Mouse (Mus musculus): Measurements from ENCODE around the gene Gm2696.

The Gm2696 gene

DNA sequence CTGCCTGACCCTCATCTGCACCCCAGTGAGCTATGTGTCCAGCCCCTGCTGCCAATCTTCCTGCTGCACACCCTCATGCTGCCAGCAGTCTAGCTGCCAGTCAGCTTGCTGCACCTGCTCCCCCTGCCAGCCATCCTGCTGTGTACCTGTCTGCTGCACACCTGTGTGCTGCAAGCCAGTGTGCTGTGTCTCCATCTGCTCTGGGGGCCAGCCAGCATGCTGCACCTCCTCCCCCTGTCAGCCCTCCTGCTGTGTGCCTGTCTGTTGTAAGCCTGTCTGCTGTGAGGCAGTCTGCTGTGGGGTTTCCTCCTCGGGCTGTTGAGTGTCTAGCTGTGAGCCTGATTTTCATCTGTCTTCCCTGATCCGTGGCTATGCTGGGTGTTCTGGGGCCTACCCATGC lies 32.5 kb downstream of the Gm2696 start:
- DNase-seq (ENCODE audit: low read depth in 2 of 2, low spot score in 2 of 2) = no peak

DNA sequence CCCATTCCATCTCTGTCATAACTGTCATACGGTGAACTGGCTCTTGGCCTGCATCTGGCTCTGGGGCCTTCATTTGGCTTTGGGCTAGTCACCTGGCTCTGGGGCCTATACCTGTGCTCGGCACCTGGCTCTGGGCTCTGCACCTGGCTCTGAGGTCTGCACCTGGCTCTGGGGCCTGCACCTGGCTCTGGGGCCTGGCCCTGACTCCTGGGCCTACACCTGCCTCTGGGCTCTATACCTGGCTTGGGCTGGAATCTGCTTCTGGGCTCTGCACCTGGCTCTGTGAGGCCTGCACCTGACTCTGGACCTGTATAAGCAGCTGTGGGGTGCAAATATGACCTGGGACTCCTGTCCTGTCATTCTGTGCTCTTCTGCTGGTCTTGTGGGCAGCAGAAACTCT lies 33.1 kb downstream of the Gm2696 start:
- no peak for DNase-seq (ENCODE audit: low read depth in 2 of 2, low spot score in 2 of 2)

DNA sequence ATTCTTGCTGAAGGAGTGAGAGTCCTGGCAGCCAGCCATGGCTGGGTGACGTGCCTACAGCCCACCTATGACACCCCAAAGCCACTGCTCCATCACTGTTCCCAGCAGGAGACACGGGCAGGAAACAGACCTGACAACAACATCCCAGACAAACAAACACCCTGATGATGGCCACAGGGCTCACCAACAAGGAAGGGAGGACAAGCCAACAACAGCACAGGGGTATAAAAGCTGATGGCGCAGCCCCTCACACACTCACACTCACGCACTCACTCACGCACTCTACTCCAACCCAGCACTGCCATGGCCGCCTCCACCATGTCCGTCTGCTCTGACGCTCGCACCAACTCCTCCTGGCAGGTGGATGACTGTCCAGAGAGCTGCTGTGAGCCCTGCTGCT lies 38.1 kb downstream of the Gm2696 start, which contains the start of gene Gm10318:
Gm10318 (plus strand) TSS at position 301 of the 400 bp plus-strand sequence.
- no peak for DNase-seq (ENCODE audit: low read depth in 2 of 2, low spot score in 2 of 2)

DNA sequence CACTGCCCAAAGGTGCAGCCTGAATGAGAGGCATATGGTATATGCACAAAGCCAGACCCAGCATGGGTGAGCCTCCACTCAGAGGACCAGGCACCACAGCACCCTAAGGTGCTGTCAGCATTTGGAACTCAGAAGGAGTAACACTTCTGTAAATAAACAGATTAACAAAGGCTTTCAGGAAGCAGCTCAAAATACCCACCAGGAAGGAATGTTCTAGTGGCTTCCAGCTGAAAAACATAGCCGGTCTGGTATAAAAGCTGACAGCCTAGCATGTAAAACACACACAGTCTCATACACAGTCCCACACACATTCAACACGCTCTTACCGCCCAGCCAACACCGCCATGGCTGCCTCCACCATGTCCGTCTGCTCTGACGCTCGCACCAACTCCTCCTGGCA lies 47.2 kb downstream of the Gm2696 start, which contains the start of gene Gm3285:
Gm3285 (plus strand) TSS at position 301 of the 400 bp plus-strand sequence.
- DNase-seq (ENCODE audit: low read depth in 2 of 2, low spot score in 2 of 2) = no peak

DNA sequence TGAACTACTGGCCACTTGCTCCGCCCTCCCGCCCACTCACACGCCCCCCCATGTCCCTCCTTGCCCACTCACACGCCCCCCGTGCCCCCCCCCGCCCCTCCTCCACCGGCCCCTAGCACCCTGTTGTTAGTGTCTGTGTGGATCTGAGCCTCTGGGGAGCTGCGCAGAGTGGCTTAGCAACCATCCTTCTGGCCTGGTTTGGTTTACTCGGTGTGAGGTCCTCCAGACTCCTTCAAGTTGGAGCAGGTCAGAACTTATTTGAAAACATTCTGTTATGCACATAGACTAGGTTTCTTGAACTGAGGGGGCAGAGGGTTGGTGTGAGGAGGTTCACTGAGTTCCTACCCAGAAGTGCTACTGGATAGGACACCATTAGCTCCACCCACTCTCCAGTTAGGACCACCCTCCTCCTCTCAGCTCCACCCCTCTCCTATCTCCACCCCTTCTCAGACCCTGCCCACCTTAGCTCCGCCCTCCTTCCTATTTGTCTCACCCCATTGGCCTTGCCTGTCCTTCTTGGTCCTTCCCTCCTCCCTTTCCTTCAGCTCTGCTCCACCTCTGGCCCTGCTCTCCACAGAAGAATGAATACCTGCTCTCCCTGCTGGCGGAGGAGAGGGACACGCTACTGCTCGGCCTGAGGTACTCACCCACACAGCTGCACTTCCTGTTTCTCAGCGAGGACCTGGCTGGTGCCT lies 49.7 kb downstream of the Gm2696 start:
- DNase-seq (ENCODE audit: low read depth in 2 of 2, low spot score in 2 of 2) = peak; percentile 43 to 60

DNA sequence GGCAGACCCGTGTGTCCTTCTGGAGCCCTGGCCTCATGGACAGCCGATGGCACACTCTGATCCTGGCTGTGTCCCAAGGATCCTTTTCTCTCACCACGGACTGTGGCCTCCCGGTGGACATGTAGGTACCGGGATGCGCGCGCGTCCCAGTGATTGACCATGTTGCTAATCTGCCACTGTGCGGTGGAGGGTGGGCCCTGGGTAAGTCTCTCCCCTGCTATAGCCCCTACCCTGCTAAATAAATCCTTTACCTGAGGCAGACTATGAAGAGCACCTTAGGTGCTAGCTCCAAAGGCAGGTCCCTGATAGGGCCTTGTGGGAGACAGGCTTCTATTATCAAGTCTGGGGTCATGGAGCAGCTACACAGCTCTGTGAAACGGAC lies 50.3 kb downstream of the Gm2696 start:
- no peak for DNase-seq (ENCODE audit: low read depth in 2 of 2, low spot score in 2 of 2)

DNA sequence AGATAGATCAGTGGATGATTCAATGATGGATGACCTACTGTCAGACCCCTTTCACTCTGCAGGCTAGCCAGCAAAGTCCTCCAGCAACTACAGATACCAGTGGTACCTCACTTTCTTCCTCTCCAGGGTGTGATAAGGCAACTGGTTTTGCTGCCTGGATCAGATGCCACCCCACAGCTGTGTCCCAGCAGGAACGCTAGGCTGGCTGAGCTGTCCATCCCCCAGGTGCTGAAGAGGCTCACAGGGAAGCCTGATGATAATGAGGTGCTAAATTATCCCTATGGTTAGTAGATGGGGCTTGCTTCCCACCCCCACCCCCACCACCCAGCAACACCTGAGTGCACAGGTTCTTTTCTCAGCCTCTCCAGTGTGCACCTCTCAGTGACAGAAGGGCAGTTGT lies 53.1 kb downstream of the Gm2696 start:
- no peak for DNase-seq (ENCODE audit: low read depth in 2 of 2, low spot score in 2 of 2)

DNA sequence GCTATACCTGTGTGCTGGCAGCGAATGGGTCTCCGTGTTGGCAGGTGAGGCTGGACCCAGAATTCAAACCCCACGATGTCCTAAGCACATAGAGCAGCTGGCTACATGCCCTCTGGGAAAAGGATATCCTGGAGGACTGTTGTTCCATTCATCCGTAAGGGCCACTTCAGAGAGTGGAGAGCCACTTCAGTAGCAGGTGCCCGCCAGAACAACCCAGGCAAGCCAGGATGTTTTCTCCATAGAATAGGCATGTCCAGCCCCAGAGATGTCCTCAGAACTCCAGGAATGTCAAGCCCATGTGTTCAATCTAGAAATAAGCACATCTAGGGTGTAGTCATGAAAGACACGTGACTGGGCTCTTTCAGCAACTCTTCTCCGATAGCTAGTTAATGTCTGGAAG lies 55.2 kb downstream of the Gm2696 start:
- no peak for DNase-seq (ENCODE audit: low read depth in 2 of 2, low spot score in 2 of 2)

DNA sequence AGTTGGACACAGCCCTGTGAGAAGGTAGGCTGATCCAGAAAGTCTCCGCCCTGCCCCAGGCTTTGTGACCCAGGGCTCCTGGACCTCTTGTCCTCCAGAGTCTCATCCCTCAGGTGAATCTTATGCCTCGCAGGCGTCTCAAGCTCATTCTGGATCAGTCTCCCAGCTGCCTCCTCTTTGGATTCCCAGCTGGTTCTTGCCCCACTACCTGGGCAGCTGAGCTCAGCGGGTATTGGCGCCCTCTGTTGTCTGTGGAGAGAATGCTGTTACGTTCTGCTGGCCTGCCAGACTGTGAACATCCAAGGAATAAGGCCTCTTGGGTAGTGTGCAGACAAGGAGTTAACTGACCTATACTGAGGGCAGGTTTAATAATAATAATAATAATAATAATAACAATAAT lies 64.5 kb downstream of the Gm2696 start:
- DNase-seq (ENCODE audit: low read depth in 2 of 2, low spot score in 2 of 2) = no peak

DNA sequence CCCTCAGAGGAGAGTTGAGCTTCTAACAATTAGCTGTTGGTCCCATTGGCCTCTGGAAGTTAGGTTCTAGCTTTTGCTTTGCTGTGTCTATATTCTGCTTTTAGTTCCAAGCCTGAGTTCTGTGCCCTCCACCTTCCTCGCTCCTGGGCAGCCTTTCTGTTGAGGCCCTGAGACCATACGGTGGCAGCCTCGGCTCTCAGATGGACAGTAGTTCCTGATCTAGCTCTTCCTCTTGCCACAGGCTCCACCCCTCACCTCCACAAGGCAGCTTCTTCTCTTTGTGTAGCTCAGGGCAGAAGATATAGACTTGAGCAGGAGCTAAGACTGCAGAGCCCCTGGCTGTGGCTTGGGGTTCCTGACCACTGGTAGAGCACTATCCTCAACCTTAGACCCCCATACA lies 65.8 kb downstream of the Gm2696 start:
- no peak for DNase-seq (ENCODE audit: low read depth in 2 of 2, low spot score in 2 of 2)

DNA sequence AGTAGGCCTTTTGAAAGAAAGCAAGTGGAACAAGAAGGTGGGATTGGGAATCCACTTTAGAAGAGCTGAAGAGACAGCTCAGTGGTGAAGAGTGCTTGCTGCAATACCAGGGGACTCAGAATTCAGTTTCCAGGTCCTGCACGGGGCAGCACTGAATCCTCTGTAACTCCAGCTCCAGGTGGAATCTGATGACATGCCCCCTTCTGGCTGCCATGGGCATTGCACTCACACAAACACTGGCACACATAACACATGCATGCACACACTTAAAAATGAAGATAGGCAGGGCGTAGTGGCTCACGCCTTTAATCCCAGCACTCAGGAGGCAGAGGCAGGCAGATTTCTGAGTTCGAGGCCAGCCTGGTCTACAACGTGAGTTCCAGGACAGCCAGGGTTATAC lies 68.1 kb downstream of the Gm2696 start:
- no peak for DNase-seq (ENCODE audit: low read depth in 2 of 2, low spot score in 2 of 2)

Data from CD8-positive naive resting alpha-beta T cell, adult 2 months (primary cell).